Mouse (Mus musculus) liver, embryonic 13.5 days (tissue): Measurements from ENCODE around the gene Med12l. TPM values are rescaled to one million over a fixed set of nuclear protein-coding genes. Genes with fewer than 3 reads are reported as not detected.
"Not testable (repeated sequence)": the region's sequence is repeated elsewhere in the genome, so short reads cannot be mapped to it uniquely, and the experiment has no call there.

Source experiments
- ATAC-seq: fragments of 200-750 bp; cut with Nextera tagmentation; 2 replicates; pipeline ENCODE4 v1.8.0; 2017; ENCODE audit warnings: low read depth, mild to moderate bottlenecking, moderate number of reproducible peaks, moderate library complexity
- DNase-seq: peaks from one replicate; pipeline ENCODE4 v3.0.0; 2022
- H3K27ac ChIP-seq: fragments of 300-500 bp; sonication (generic); 2 replicates; pipeline ENCODE4 v1.5.1; 2015; ENCODE audit warnings: moderate library complexity, mild to moderate bottlenecking, inconsistent platforms
- H3K27me3 ChIP-seq: fragments of 300-500 bp; sonication (generic); 2 replicates; pipeline ENCODE4 v1.6.1; 2015; ENCODE audit warnings: mild to moderate bottlenecking, inconsistent platforms
- H3K36me3 ChIP-seq: fragments of 300-500 bp; sonication (generic); 2 replicates; pipeline ENCODE4 v1.6.1; 2015; ENCODE audit warnings: mild to moderate bottlenecking, inconsistent platforms
- H3K4me1 ChIP-seq: fragments of 300-500 bp; sonication (generic); replicated peaks from 2 replicates; pipeline ENCODE4 v1.6.1; 2015; ENCODE audit warnings: inconsistent platforms
- H3K4me2 ChIP-seq: fragments of 300-500 bp; sonication (generic); 2 replicates; pipeline ENCODE4 v1.6.1; 2015; ENCODE audit warnings: inconsistent platforms, mild to moderate bottlenecking, moderate library complexity
- H3K4me3 ChIP-seq: fragments of 300-500 bp; sonication (generic); replicated peaks from 2 replicates; pipeline ENCODE4 v1.5.1; 2015; ENCODE audit warnings: mild to moderate bottlenecking, inconsistent platforms
- H3K9ac ChIP-seq: fragments of 300-500 bp; sonication (generic); 2 replicates; pipeline ENCODE4 v1.6.1; 2015; ENCODE audit warnings: mild to moderate bottlenecking, inconsistent platforms
- H3K9me3 ChIP-seq: fragments of 300-500 bp; sonication (generic); replicated peaks from 2 replicates; pipeline ENCODE4 v1.6.1; 2016; ENCODE audit warnings: inconsistent platforms
- WGBS: fragments of 180-500 bp; shearing (Covaris S2); methylation state at CpG from one replicate; pipeline ENCODE4 v1.1.7; 2015; ENCODE audit not compliant: insufficient replicate concordance; 5-methylcytosine and 5-hydroxymethylcytosine counted together
- polyA plus RNA-seq: library from polyadenylated mRNA; unstranded; fragments of >200 nt; fragmentation: Nextera tagmentation; extraction: Ambion mirVana; gene quantifications from 2 replicates; pipeline ENCODE4 v1.2.1, GENCODE M21; 2015

Med12l gene
- polyA plus RNA-seq, 1 experiment from 2014 or later, result 0.69 TPM

- no peak for ATAC-seq
Observed at GRCm38 (mm10) chr3:59066558-59067294, 61.1 kb downstream of the Med12l start.

GRCm38 (mm10) chr3:59069071-59069470, 63.4 kb downstream of the Med12l start:
- not testable (repeated sequence) for H3K4me1 ChIP-seq, H3K36me3 ChIP-seq, H3K9me3 ChIP-seq, H3K27me3 ChIP-seq, ATAC-seq, H3K9ac ChIP-seq, H3K27ac ChIP-seq, H3K4me3 ChIP-seq, DNase-seq, H3K4me2 ChIP-seq
- WGBS, result 27% methylated on average over 1 of the region's 1 CpGs

More at GRCm38 (mm10) chr3:59066558-59067294, 61.1 kb downstream of the Med12l start:
- H3K4me1 ChIP-seq, result peaks cover 24% of the 10 kb centered on the region
- no peaks in the 10 kb centered on the region for H3K9me3 ChIP-seq
- H3K4me3 ChIP-seq, result no peak overlapping the region
- H3K4me2 ChIP-seq, result no peak overlapping the region
- 72% methylated on average over 8 of the region's 8 CpGs for WGBS
- no peak for DNase-seq
- no peak overlapping the region for H3K9ac ChIP-seq
- H3K27ac ChIP-seq, result no peak overlapping the region
- no peaks in the 10 kb centered on the region for H3K27me3 ChIP-seq
- no peaks in the 10 kb centered on the region for H3K36me3 ChIP-seq

- no peak overlapping the region for H3K4me3 ChIP-seq
- no peaks in the 10 kb centered on the region for H3K9me3 ChIP-seq
- no peak overlapping the region for H3K4me2 ChIP-seq
- H3K27ac ChIP-seq, result no peak overlapping the region
- DNase-seq, result no peak
- WGBS, result 43% methylated on average over 4 of the region's 4 CpGs
- H3K27me3 ChIP-seq, result no peaks in the 10 kb centered on the region
- H3K4me1 ChIP-seq, result no peaks in the 10 kb centered on the region
- ATAC-seq, result no peak
- no peak overlapping the region for H3K9ac ChIP-seq
- H3K36me3 ChIP-seq, result no peaks in the 10 kb centered on the region
Observed at GRCm38 (mm10) chr3:59077278-59077677, 71.7 kb downstream of the Med12l start.

GRCm38 (mm10) chr3:59078585-59078984, 73.0 kb downstream of the Med12l start:
- no peak for ATAC-seq
- no peaks in the 10 kb centered on the region for H3K9me3 ChIP-seq
- no peaks in the 10 kb centered on the region for H3K4me1 ChIP-seq
- no peak overlapping the region for H3K4me3 ChIP-seq
- DNase-seq, result no peak
- no peak overlapping the region for H3K4me2 ChIP-seq
- 65% methylated on average over 11 of the region's 11 CpGs for WGBS
- H3K9ac ChIP-seq, result no peak overlapping the region
- H3K36me3 ChIP-seq, result no peaks in the 10 kb centered on the region
- no peak overlapping the region for H3K27ac ChIP-seq
- H3K27me3 ChIP-seq, result no peaks in the 10 kb centered on the region

- no peak overlapping the region for H3K4me2 ChIP-seq
- no peak overlapping the region for H3K4me3 ChIP-seq
- no peaks in the 10 kb centered on the region for H3K4me1 ChIP-seq
- WGBS, result 23% methylated on average over 4 of the region's 4 CpGs
- ATAC-seq (no peak), DNase-seq (no peak)
- no peak overlapping the region for H3K27ac ChIP-seq
- no peak overlapping the region for H3K9ac ChIP-seq
- H3K27me3 ChIP-seq, result no peaks in the 10 kb centered on the region
- H3K9me3 ChIP-seq, result no peaks in the 10 kb centered on the region
- no peaks in the 10 kb centered on the region for H3K36me3 ChIP-seq
Observed at GRCm38 (mm10) chr3:59079327-59079726, 73.7 kb downstream of the Med12l start.

GRCm38 (mm10) chr3:59080293-59080916, 74.8 kb downstream of the Med12l start:
- H3K9me3 ChIP-seq, result no peaks in the 10 kb centered on the region
- ATAC-seq (no peak), DNase-seq (no peak)
- H3K36me3 ChIP-seq, result no peaks in the 10 kb centered on the region
- H3K27me3 ChIP-seq, result no peaks in the 10 kb centered on the region
- H3K9ac ChIP-seq, result no peak overlapping the region
- 48% methylated on average over 6 of the region's 6 CpGs for WGBS
- H3K4me3 ChIP-seq, result no peak overlapping the region
- 0 out of 2 replicates have a peak, but pooled peaks cover under 1% of the 10 kb centered on the region for H3K4me1 ChIP-seq
- no peak overlapping the region for H3K4me2 ChIP-seq
- H3K27ac ChIP-seq, result no peak overlapping the region

GRCm38 (mm10) chr3:59080919-59081318, 75.3 kb downstream of the Med12l start:
- Histone ChIP-seq H3K4me2 (no peak overlapping the region), H3K4me3 (no peak overlapping the region), H3K27me3 (no peaks in the 10 kb centered on the region), H3K27ac (no peak overlapping the region), H3K4me1 (0 out of 2 replicates have a peak, but pooled peaks cover 2% of the 10 kb centered on the region), H3K9me3 (no peaks in the 10 kb centered on the region), H3K36me3 (no peaks in the 10 kb centered on the region), H3K9ac (no peak overlapping the region)
- WGBS, result 10% methylated on average over 7 of the region's 7 CpGs
- DNase-seq (no peak), ATAC-seq (peak; percentile 58; the same call in 1 of the 2 replicates)

- Histone ChIP-seq H3K27ac (no peak overlapping the region), H3K36me3 (no peaks in the 10 kb centered on the region), H3K9ac (no peak overlapping the region), H3K4me1 (peaks cover under 1% of the 10 kb centered on the region; the same call in 1 of the 2 replicates), H3K27me3 (no peaks in the 10 kb centered on the region), H3K4me3 (no peak overlapping the region), H3K9me3 (no peaks in the 10 kb centered on the region), H3K4me2 (no peak overlapping the region)
- ATAC-seq (no peak), DNase-seq (no peak)
- 81% methylated on average over 11 of the region's 11 CpGs for WGBS
Observed at GRCm38 (mm10) chr3:59092702-59093101, 87.1 kb downstream of the Med12l start.

- peaks cover 5% of the 10 kb centered on the region; the same call in 1 of the 2 replicates for H3K4me1 ChIP-seq
- H3K9ac ChIP-seq, result no peak overlapping the region
- no peaks in the 10 kb centered on the region for H3K9me3 ChIP-seq
- ATAC-seq (peak; percentile 61), DNase-seq (no peak)
- H3K4me2 ChIP-seq, result no peak overlapping the region
- no peaks in the 10 kb centered on the region for H3K27me3 ChIP-seq
- WGBS, result 64% methylated on average over 6 of the region's 6 CpGs
- H3K36me3 ChIP-seq, result no peaks in the 10 kb centered on the region
- no peak overlapping the region for H3K27ac ChIP-seq
- no peak overlapping the region for H3K4me3 ChIP-seq
Observed at GRCm38 (mm10) chr3:59097421-59097820, 91.8 kb downstream of the Med12l start.

GRCm38 (mm10) chr3:59098540-59098939, 92.9 kb downstream of the Med12l start:
- ATAC-seq, result no peak
- Histone ChIP-seq H3K4me2 (no peak overlapping the region), H3K9me3 (no peaks in the 10 kb centered on the region), H3K4me1 (peaks cover 5% of the 10 kb centered on the region; the same call in 1 of the 2 replicates), H3K27ac (no peak overlapping the region), H3K36me3 (no peaks in the 10 kb centered on the region), H3K9ac (no peak overlapping the region), H3K4me3 (no peak overlapping the region), H3K27me3 (no peaks in the 10 kb centered on the region)
- 29% methylated on average over 10 of the region's 10 CpGs for WGBS
- DNase-seq, result no peak

GRCm38 (mm10) chr3:59101218-59101986, 95.8 kb downstream of the Med12l start, which contains the start of gene Gpr171:
Gpr171 (minus strand) TSS chr3:59101821.
- peaks cover 20% of the 10 kb centered on the region for H3K4me1 ChIP-seq
- no peak within 1 kb of the TSS for H3K27ac ChIP-seq
- H3K36me3 ChIP-seq, result no peaks in the 10 kb centered on the region
- ATAC-seq (no peak), DNase-seq (no peak)
- H3K9me3 ChIP-seq, result no peaks in the 10 kb centered on the region
- H3K9ac ChIP-seq, result no peak within 1 kb of the TSS
- no peak within 1 kb of the TSS for H3K4me2 ChIP-seq
- H3K27me3 ChIP-seq, result no peaks in the 10 kb centered on the region
- WGBS, result 44% methylated on average over 6 of the region's 6 CpGs
- no peak within 1 kb of the TSS for H3K4me3 ChIP-seq
